ENCODE assay signal across 15 mouse cellular contexts in the genomic region with DNA sequence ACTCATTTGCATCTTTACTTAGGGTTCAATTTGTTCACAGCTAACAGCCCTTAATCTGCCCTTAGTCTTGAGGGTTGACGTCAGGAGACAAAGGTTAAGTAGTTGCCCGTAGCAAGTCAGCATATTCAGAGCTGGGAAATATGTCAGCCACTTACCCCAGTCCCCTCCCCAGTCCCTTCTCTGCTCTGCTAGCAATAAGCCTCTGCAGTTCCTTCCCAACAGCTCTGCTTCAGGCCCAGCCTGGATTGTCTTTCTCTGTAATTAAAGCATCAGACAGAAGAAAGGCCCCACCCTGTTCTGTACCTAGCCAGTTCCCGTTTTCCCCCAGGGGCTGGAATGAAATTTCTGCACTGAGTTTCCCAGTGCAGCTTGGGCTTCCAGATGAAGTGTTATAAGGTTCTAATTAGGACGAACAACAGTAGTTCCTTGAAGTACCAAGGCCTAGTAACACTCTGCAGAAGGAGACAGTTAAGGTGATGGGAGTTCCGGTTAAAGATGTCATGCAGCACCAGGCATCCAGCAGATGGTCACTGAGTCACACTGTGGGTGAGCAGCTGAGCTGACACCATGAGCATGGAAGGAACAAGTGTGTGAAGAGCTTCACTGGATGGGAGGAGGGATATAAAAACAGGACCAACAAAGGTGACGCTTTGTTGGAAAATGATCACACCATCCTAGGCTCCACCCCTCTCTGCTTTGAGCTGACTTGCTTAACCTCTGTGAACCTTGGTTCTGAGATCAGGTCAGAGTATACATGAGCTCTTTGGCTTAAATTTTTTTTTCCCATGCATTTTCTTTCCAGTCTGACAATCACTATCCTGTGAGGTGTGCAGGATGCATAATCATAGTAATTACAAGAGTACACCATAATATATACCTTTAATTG. TPM values are rescaled to one million over a fixed set of nuclear protein-coding genes. Genes with fewer than 3 reads are reported as not detected.
DNase-seq lines count a peak whose midpoint lies in the region; ATAC-seq and TF ChIP-seq lines count a peak whose summit lies in the region.
"Had no signal": no experiment of that assay in that cellular context is flagged by ENCODE, and none has a peak within 500 bp of the region (broad histone marks: within the 10 kb centered on the region; RNA-seq: fewer than 3 reads in every experiment).

No protein-coding gene starts in this region.

- H3K9me3 ChIP-seq in kidney, postnatal 0 days (replicated peaks; ENCODE audit: low read length): no peaks in the 10 kb centered on the region
- H3K9me3 ChIP-seq in embryonic facial prominence, embryonic 13.5 days: no peaks in the 10 kb centered on the region
- H3K9me3 ChIP-seq in forebrain, embryonic 15.5 days: no peaks in the 10 kb centered on the region
- H3K9me3 ChIP-seq: lung, embryonic 15.5 days; midbrain, embryonic 12.5 days; stomach, embryonic 15.5 days had no signal

- no peaks in the 10 kb centered on the region for H3K36me3 ChIP-seq in kidney, postnatal 0 days (ENCODE audit: insufficient read depth, low read length)
- H3K36me3 ChIP-seq in embryonic facial prominence, embryonic 13.5 days: no peaks in the 10 kb centered on the region
- no peaks in the 10 kb centered on the region for H3K36me3 ChIP-seq in forebrain, embryonic 15.5 days
- H3K36me3 ChIP-seq: lung, embryonic 15.5 days; midbrain, embryonic 12.5 days; stomach, embryonic 15.5 days had no signal

- DNase-seq in kidney, postnatal 0 days (ENCODE audit: low spot score): no peak
- DNase-seq in kidney, adult 11 months: no peak
- no peak for DNase-seq in layer of hippocampus, postnatal 14 days (ENCODE audit: low spot score in 2 of 2)
- DNase-seq in ovary, postnatal 36 days (ENCODE audit: low spot score): no peak
- DNase-seq: adrenal gland, postnatal 36 days; cerebellum, adult 2 months; heart, postnatal 4 days; left cerebral cortex, postnatal 4 days; right cerebral cortex, postnatal 4 days had no signal

- H3K4me2 ChIP-seq in kidney, postnatal 0 days (ENCODE audit: low read length): no peak overlapping the region
- no peak overlapping the region for H3K4me2 ChIP-seq in embryonic facial prominence, embryonic 13.5 days
- H3K4me2 ChIP-seq in forebrain, embryonic 15.5 days (replicated peaks): no peak overlapping the region
- H3K4me2 ChIP-seq: lung, embryonic 15.5 days; midbrain, embryonic 12.5 days; stomach, embryonic 15.5 days had no signal

- H3K9ac ChIP-seq in kidney, postnatal 0 days (ENCODE audit: low read depth, low read length): no peak overlapping the region
- no peak overlapping the region for H3K9ac ChIP-seq in embryonic facial prominence, embryonic 13.5 days
- H3K9ac ChIP-seq in forebrain, embryonic 15.5 days (replicated peaks): no peak overlapping the region
- H3K9ac ChIP-seq: lung, embryonic 15.5 days; midbrain, embryonic 12.5 days; stomach, embryonic 15.5 days had no signal

- no peak for TF ChIP-seq POLR2A in olfactory bulb, adult 2 months (IDR thresholded peaks at IDR 0.05; ENCODE audit: insufficient read depth, low read depth, low read length)

- no peaks in the 10 kb centered on the region; the same call in 1 of the 2 replicates for H3K4me1 ChIP-seq in kidney, postnatal 0 days (replicated peaks; ENCODE audit: insufficient read depth, low read length)
- H3K4me1 ChIP-seq in embryonic facial prominence, embryonic 13.5 days: peaks cover 38% of the 10 kb centered on the region
- H3K4me1 ChIP-seq in forebrain, embryonic 15.5 days: peaks cover 43% of the 10 kb centered on the region
- H3K4me1 ChIP-seq in olfactory bulb, adult 2 months (ENCODE audit: control insufficient read depth, insufficient read depth, low read length): peaks cover 10% of the 10 kb centered on the region
- H3K4me1 ChIP-seq: lung, embryonic 15.5 days; stomach, embryonic 15.5 days had no signal

- H3K4me3 ChIP-seq in kidney, postnatal 0 days (replicated peaks; ENCODE audit: low read depth, low read length): no peak overlapping the region
- H3K4me3 ChIP-seq in embryonic facial prominence, embryonic 13.5 days: no peak overlapping the region
- H3K4me3 ChIP-seq in forebrain, embryonic 15.5 days: no peak overlapping the region
- H3K4me3 ChIP-seq in olfactory bulb, adult 2 months (ENCODE audit: insufficient read depth, low read depth, low read length): no peak overlapping the region
- H3K4me3 ChIP-seq: lung, embryonic 15.5 days; midbrain, embryonic 12.5 days; stomach, embryonic 15.5 days had no signal

- H3K27me3 ChIP-seq in kidney, postnatal 0 days (ENCODE audit: insufficient read depth, low read length): no peaks in the 10 kb centered on the region
- H3K27me3 ChIP-seq in embryonic facial prominence, embryonic 13.5 days: no peaks in the 10 kb centered on the region
- H3K27me3 ChIP-seq in forebrain, embryonic 15.5 days: no peaks in the 10 kb centered on the region
- H3K27me3 ChIP-seq: lung, embryonic 15.5 days; stomach, embryonic 15.5 days had no signal

- ATAC-seq in kidney, postnatal 0 days (replicated peaks; ENCODE audit: low FRiP score, low read depth): peak; percentile 82
- no peak for ATAC-seq in embryonic facial prominence, embryonic 13.5 days (ENCODE audit: insufficient number of reproducible peaks, insufficient read depth, low FRiP score, low TSS enrichment, low read depth)
- no peak for ATAC-seq in forebrain, embryonic 15.5 days (replicated peaks)

- H3K27ac ChIP-seq in kidney, postnatal 0 days: peak overlapping the region; percentile 63
- peak overlapping the region; percentile 48; the same call in 1 of the 2 replicates for H3K27ac ChIP-seq in embryonic facial prominence, embryonic 13.5 days
- peak overlapping the region; percentile 24 for H3K27ac ChIP-seq in forebrain, embryonic 15.5 days (replicated peaks)
- peak overlapping the region; percentile 18 for H3K27ac ChIP-seq in olfactory bulb, adult 2 months (ENCODE audit: insufficient read depth, low read depth, low read length)
- H3K27ac ChIP-seq: lung, embryonic 15.5 days; midbrain, embryonic 12.5 days; stomach, embryonic 15.5 days had no signal

- no peak for TF ChIP-seq CTCF in kidney, postnatal 0 days (IDR thresholded peaks at IDR 0.05; ENCODE audit: low read depth)
- TF ChIP-seq CTCF in olfactory bulb, adult 2 months (IDR thresholded peaks at IDR 0.05; ENCODE audit: insufficient read depth, low read depth, low read length): no peak

- 36% methylated on average over 6 of the region's 6 CpGs for WGBS in kidney, postnatal 0 days
- WGBS in embryonic facial prominence, embryonic 13.5 days: 21% methylated on average over 6 of the region's 6 CpGs
- 28% methylated on average over 6 of the region's 6 CpGs for WGBS in forebrain, embryonic 15.5 days
- WGBS in olfactory bulb, adult 2 months: 33% methylated on average over 6 of the region's 6 CpGs

RNA-seq across cellular contexts. Expression of a gene that starts 55.2 kb away (rescaled TPM):
- polyA plus RNA-seq in kidney, postnatal 0 days (2015; fragmentation: Nextera tagmentation; extraction: Ambion mirVana): 119 and 121 TPM in 2 replicates
- polyA plus RNA-seq in embryonic facial prominence, embryonic 13.5 days (2015; fragmentation: Nextera tagmentation; extraction: Ambion mirVana): 130 and 135 TPM in 2 replicates
- 90.4 and 94.7 TPM in 2 replicates for polyA plus RNA-seq in forebrain, embryonic 15.5 days (2015; fragmentation: Nextera tagmentation; extraction: Ambion mirVana)
- not detected in 2 replicates for polyA plus RNA-seq in olfactory bulb, adult 2 months (2012; ENCODE audit: insufficient read depth, insufficient read length, low replicate concordance, missing spikeins)
- 100 to 1,000 TPM; 121 TPM for total RNA-seq in layer of hippocampus, postnatal 14 days (2021)
